Mouse (Mus musculus) MEL (cell line): ENCODE measurements around the gene Riox1. TPM values are rescaled to one million over a fixed set of nuclear protein-coding genes. Genes with fewer than 3 reads are reported as not detected.

Experiments used
- DNase-seq: peaks from one replicate; pipeline ENCODE4 v3.0.0; 2011; ENCODE audit warnings: low read depth, low spot score
- H3K27ac ChIP-seq: 2 replicates; pipeline ENCODE4 v1.5.1; 2012; ENCODE audit warnings: low read depth, mild to moderate bottlenecking, control low read depth, low read length, moderate library complexity; ENCODE audit not compliant: control insufficient read depth
- H3K27me3 ChIP-seq, 2 experiments: fragments of 150-350 bp in 1 of 2; sonication (generic) in 1 of 2; 2 replicates each; pipeline ENCODE4 v1.6.1; 2012; ENCODE audit warnings: low read length in 2 of 2, mild to moderate bottlenecking in 2 of 2, improper control_type of control experiment in 1 of 2, moderate library complexity in 1 of 2; ENCODE audit not compliant: insufficient read depth in 2 of 2, control insufficient read depth in 1 of 2
- H3K36me3 ChIP-seq, 2 experiments: 2 replicates each; pipeline ENCODE4 v1.6.1; 2012 to 2014; ENCODE audit warnings: low read length in 2 of 2, improper control_type of control experiment in 1 of 2, inconsistent platforms in 1 of 2, mild to moderate bottlenecking in 1 of 2; ENCODE audit not compliant: insufficient read depth in 2 of 2, control insufficient read depth in 1 of 2
- H3K4me1 ChIP-seq, 2 experiments: fragments of 150-350 bp in 1 of 2; sonication (generic) in 1 of 2; 2 replicates each; pipeline ENCODE4 v1.6.1; 2012; ENCODE audit warnings: low read length in 2 of 2, improper control_type of control experiment in 1 of 2, mild to moderate bottlenecking in 1 of 2; ENCODE audit not compliant: insufficient read depth in 2 of 2, control insufficient read depth in 1 of 2
- H3K4me3 ChIP-seq, 2 experiments: fragments of 150-350 bp in 1 of 2; sonication (generic) in 1 of 2; 2 replicates each; pipeline ENCODE4 v1.5.1; 2012; ENCODE audit warnings: low read depth in 2 of 2, low read length in 2 of 2, mild to moderate bottlenecking in 2 of 2, moderate library complexity in 2 of 2, control low read depth in 1 of 2, improper control_type of control experiment in 1 of 2; ENCODE audit not compliant: control insufficient read depth in 1 of 2, insufficient read depth in 1 of 2
- H3K79me2 ChIP-seq: 2 replicates; pipeline ENCODE4 v1.6.1; 2012; ENCODE audit warnings: mild to moderate bottlenecking, low read length, moderate library complexity; ENCODE audit not compliant: control insufficient read depth, poor library complexity, insufficient read depth
- H3K9ac ChIP-seq: 2 replicates; pipeline ENCODE4 v1.6.1; 2012; ENCODE audit warnings: low read depth, mild to moderate bottlenecking, control low read depth, low read length, moderate library complexity; ENCODE audit not compliant: control insufficient read depth, poor library complexity, severe bottlenecking
- H3K9me3 ChIP-seq: fragments of 150-350 bp; sonication (generic); replicated peaks from 2 replicates; pipeline ENCODE4 v1.6.1; 2012; ENCODE audit warnings: mild to moderate bottlenecking, low read length, improper control_type of control experiment, moderate library complexity; ENCODE audit not compliant: insufficient read depth
- BHLHE40 ChIP-seq: IDR thresholded peaks from 2 replicates; pipeline ENCODE4 v1.6.1; 2012; ENCODE audit warnings: low read depth, mild to moderate bottlenecking, inconsistent platforms, low read length, improper control_type of control experiment, borderline replicate concordance
- CHD1 ChIP-seq: IDR thresholded peaks from 2 replicates; pipeline ENCODE4 v1.6.1; 2012; ENCODE audit warnings: low read depth, mild to moderate bottlenecking, inconsistent platforms, low read length, improper control_type of control experiment
- CTCF ChIP-seq, 3 experiments: IDR thresholded peaks in 2 of 3; conservative IDR thresholded peaks in 1 of 3; 2 replicates each; pipeline ENCODE4 v1.5.1; 2011 to 2012; ENCODE audit warnings: low read length in 3 of 3, low read depth in 2 of 3, mild to moderate bottlenecking in 2 of 3, improper control_type of control experiment in 1 of 3, inconsistent platforms in 1 of 3, mixed read lengths in 1 of 3, moderate library complexity in 1 of 3; ENCODE audit not compliant: control insufficient read depth in 1 of 3, insufficient read depth in 1 of 3, poor library complexity in 1 of 3, severe bottlenecking in 1 of 3
- E2F4 ChIP-seq: IDR thresholded peaks from 2 replicates; pipeline ENCODE4 v1.6.1; 2011; ENCODE audit warnings: low read depth, low read length, improper control_type of control experiment, borderline replicate concordance
- ELF1 ChIP-seq: IDR thresholded peaks from 2 replicates; pipeline ENCODE4 v1.6.1; 2014; ENCODE audit warnings: low read depth, mild to moderate bottlenecking, inconsistent platforms, low read length, improper control_type of control experiment, moderate library complexity
- EP300 ChIP-seq, 2 experiments: IDR thresholded peaks; 2 replicates each; pipeline ENCODE4 v1.6.1; 2011; ENCODE audit warnings: improper control_type of control experiment in 2 of 2, low read length in 2 of 2, low read depth in 1 of 2, mild to moderate bottlenecking in 1 of 2
- ETS1 ChIP-seq: IDR thresholded peaks from 2 replicates; pipeline ENCODE4 v1.6.1; 2012; ENCODE audit warnings: low read depth, mild to moderate bottlenecking, inconsistent platforms, low read length, improper control_type of control experiment, moderate library complexity
- GABPA ChIP-seq: IDR thresholded peaks from 2 replicates; pipeline ENCODE4 v1.6.1; 2012; ENCODE audit warnings: low read depth, mild to moderate bottlenecking, inconsistent platforms, low read length, improper control_type of control experiment, moderate library complexity
- GATA1 ChIP-seq: IDR thresholded peaks from 2 replicates; pipeline ENCODE4 v1.6.1; 2011; ENCODE audit warnings: low read depth, low read length, improper control_type of control experiment
- HCFC1 ChIP-seq: IDR thresholded peaks from 2 replicates; pipeline ENCODE4 v1.6.1; 2012; ENCODE audit warnings: low read depth, mild to moderate bottlenecking, inconsistent platforms, low read length, improper control_type of control experiment, moderate library complexity
- JUND ChIP-seq: IDR thresholded peaks from 2 replicates; pipeline ENCODE4 v1.6.1; 2011; ENCODE audit warnings: low read depth, mild to moderate bottlenecking, improper control_type of control experiment, low read length
- KAT2A ChIP-seq: conservative IDR thresholded peaks from 2 replicates; pipeline ENCODE4 v1.6.1; 2012; ENCODE audit warnings: low read depth, low read length, improper control_type of control experiment, inconsistent platforms
- MAFK ChIP-seq: IDR thresholded peaks from 2 replicates; pipeline ENCODE4 v1.6.1; 2011; ENCODE audit warnings: low read depth, mild to moderate bottlenecking, low read length, improper control_type of control experiment, borderline replicate concordance
- MAX ChIP-seq: IDR thresholded peaks from 2 replicates; pipeline ENCODE4 v1.6.1; 2011; ENCODE audit warnings: low read length, improper control_type of control experiment
- MAZ ChIP-seq: IDR thresholded peaks from 2 replicates; pipeline ENCODE4 v1.6.1; 2012; ENCODE audit warnings: low read depth, mild to moderate bottlenecking, inconsistent platforms, low read length, improper control_type of control experiment
- MEF2A ChIP-seq: IDR thresholded peaks from 2 replicates; pipeline ENCODE4 v1.6.1; 2014; ENCODE audit warnings: low read depth, mild to moderate bottlenecking, inconsistent platforms, low read length, improper control_type of control experiment; ENCODE audit not compliant: poor library complexity, insufficient replicate concordance, severe bottlenecking; ENCODE audit errors: extremely low read depth
- MXI1 ChIP-seq: IDR thresholded peaks from 2 replicates; pipeline ENCODE4 v1.6.1; 2011; ENCODE audit warnings: mild to moderate bottlenecking, low read depth, low read length, improper control_type of control experiment
- MYB ChIP-seq: IDR thresholded peaks from 2 replicates; pipeline ENCODE4 v1.6.1; 2011; ENCODE audit warnings: mild to moderate bottlenecking, low read depth, low read length, improper control_type of control experiment
- MYC ChIP-seq: IDR thresholded peaks from 2 replicates; pipeline ENCODE4 v1.6.1; 2011; ENCODE audit warnings: low read depth, mild to moderate bottlenecking, low read length, improper control_type of control experiment, moderate library complexity
- NRF1 ChIP-seq: IDR thresholded peaks from 2 replicates; pipeline ENCODE4 v1.6.1; 2014; ENCODE audit warnings: low read depth, mild to moderate bottlenecking, inconsistent platforms, low read length, improper control_type of control experiment, moderate library complexity; ENCODE audit not compliant: poor library complexity, insufficient read depth, severe bottlenecking
- POLR2A ChIP-seq, 2 experiments: IDR thresholded peaks; 2 replicates each; pipeline ENCODE4 v1.6.1; 2011 to 2012; ENCODE audit warnings: low read length in 2 of 2, mild to moderate bottlenecking in 2 of 2, control low read depth in 1 of 2, improper control_type of control experiment in 1 of 2, low read depth in 1 of 2, moderate library complexity in 1 of 2; ENCODE audit not compliant: control insufficient read depth in 1 of 2, insufficient read depth in 1 of 2, poor library complexity in 1 of 2
- POLR2AphosphoS2 ChIP-seq: IDR thresholded peaks from 2 replicates; pipeline ENCODE4 v1.6.1; 2011; ENCODE audit warnings: low read length, improper control_type of control experiment
- POLR2AphosphoS5 ChIP-seq: IDR thresholded peaks from 2 replicates; pipeline ENCODE4 v1.6.1; 2012; ENCODE audit warnings: low read depth, borderline replicate concordance, mild to moderate bottlenecking, inconsistent platforms, low read length, moderate library complexity, mixed read lengths
- RAD21 ChIP-seq: IDR thresholded peaks from 2 replicates; pipeline ENCODE4 v1.6.1; 2011; ENCODE audit warnings: mild to moderate bottlenecking, low read depth, low read length, improper control_type of control experiment
- RCOR1 ChIP-seq: IDR thresholded peaks from 2 replicates; pipeline ENCODE4 v1.6.1; 2012; ENCODE audit warnings: low read depth, mild to moderate bottlenecking, inconsistent platforms, low read length, improper control_type of control experiment
- SIN3A ChIP-seq: IDR thresholded peaks from 2 replicates; pipeline ENCODE4 v1.6.1; 2012; ENCODE audit warnings: low read length, improper control_type of control experiment, inconsistent platforms
- SMC3 ChIP-seq: IDR thresholded peaks from 2 replicates; pipeline ENCODE4 v1.6.1; 2011; ENCODE audit warnings: low read depth, low read length, improper control_type of control experiment
- TAL1 ChIP-seq: IDR thresholded peaks from 2 replicates; pipeline ENCODE4 v1.6.1; 2012; ENCODE audit warnings: mild to moderate bottlenecking, inconsistent platforms, low read length, moderate library complexity, mixed read lengths
- TBP ChIP-seq: IDR thresholded peaks from 2 replicates; pipeline ENCODE4 v1.8.0; 2011; ENCODE audit warnings: low read depth, low read length, improper control_type of control experiment
- TCF12 ChIP-seq: IDR thresholded peaks from 2 replicates; pipeline ENCODE4 v1.6.1; 2014; ENCODE audit warnings: low read depth, mild to moderate bottlenecking, inconsistent platforms, low read length, improper control_type of control experiment, moderate library complexity
- UBTF ChIP-seq: IDR thresholded peaks from 2 replicates; pipeline ENCODE4 v1.6.1; 2012; ENCODE audit warnings: low read depth, mild to moderate bottlenecking, inconsistent platforms, low read length, improper control_type of control experiment, moderate library complexity, borderline replicate concordance; ENCODE audit not compliant: insufficient read depth
- USF1 ChIP-seq: IDR thresholded peaks from 2 replicates; pipeline ENCODE4 v1.6.1; 2014; ENCODE audit warnings: low read depth, mild to moderate bottlenecking, inconsistent platforms, low read length, improper control_type of control experiment, moderate library complexity
- USF2 ChIP-seq, 2 experiments: IDR thresholded peaks; 2 replicates each; pipeline ENCODE4 v1.6.1; 2011 to 2012; ENCODE audit warnings: improper control_type of control experiment in 2 of 2, low read length in 2 of 2, borderline replicate concordance in 1 of 2, inconsistent platforms in 1 of 2, low read depth in 1 of 2, mild to moderate bottlenecking in 1 of 2; ENCODE audit not compliant: insufficient read depth in 1 of 2
- ZC3H11A ChIP-seq: IDR thresholded peaks from 2 replicates; pipeline ENCODE4 v1.6.1; 2012; ENCODE audit warnings: low read depth, mild to moderate bottlenecking, inconsistent platforms, low read length, improper control_type of control experiment
- ZKSCAN1 ChIP-seq: IDR thresholded peaks from 2 replicates; pipeline ENCODE4 v1.6.1; 2012; ENCODE audit warnings: low read depth, mild to moderate bottlenecking, inconsistent platforms, low read length, improper control_type of control experiment, moderate library complexity
- ZMIZ1 ChIP-seq: IDR thresholded peaks from 2 replicates; pipeline ENCODE4 v1.6.1; 2012; ENCODE audit warnings: low read depth, mild to moderate bottlenecking, inconsistent platforms, low read length, improper control_type of control experiment, moderate library complexity
- ZNF384 ChIP-seq: IDR thresholded peaks from 2 replicates; pipeline ENCODE4 v1.6.1; 2012; ENCODE audit warnings: low read depth, mild to moderate bottlenecking, inconsistent platforms, low read length, improper control_type of control experiment
- polyA plus RNA-seq, 2 experiments: library from polyadenylated mRNA; stranded (reverse) in 1 of 2; unstranded in 1 of 2; fragments of >175 nt in 1 of 2; fragments of >200 nt in 1 of 2; gene quantifications; 2 replicates each; pipeline versions ENCODE4 v1.2.1 to v1.2.4; 2012; ENCODE audit warnings: low replicate concordance in 2 of 2, low read depth in 1 of 2; ENCODE audit not compliant: insufficient read length in 2 of 2, insufficient read depth in 1 of 2, missing spikeins in 1 of 2
- total RNA-seq: library from RNA; depleted of rRNA; stranded (reverse); fragments of 300-350 nt; gene quantifications from 2 replicates; pipeline ENCODE4 v1.2.3, GENCODE M21; 2012; rRNA removed

Gene Riox1
- total RNA-seq: 43.4 and 46.6 TPM in 2 replicates
- polyA plus RNA-seq: 10 to 100 TPM in 1 of 2 experiments, not detected in 1; 47.1 TPM

DNA sequence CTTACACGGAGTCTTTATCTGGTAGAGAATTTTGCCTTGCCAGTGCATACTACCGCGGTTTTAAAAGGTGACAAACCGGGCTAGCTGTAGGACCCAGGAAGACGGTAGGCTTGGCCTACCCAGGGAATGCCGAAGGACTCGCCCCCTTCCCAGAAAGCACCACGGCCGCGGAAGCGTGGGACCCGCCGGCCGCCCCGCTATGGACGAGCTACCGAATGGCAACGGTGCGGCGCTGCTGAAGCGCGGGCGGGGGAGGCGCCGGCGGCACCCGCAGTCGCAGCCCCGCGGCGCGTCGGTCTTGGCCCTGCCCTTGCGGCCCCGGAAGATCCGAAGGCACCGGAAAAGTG lies at the start of gene Riox1:
Riox1 (plus strand) TSS at position 116 of the 347 bp plus-strand sequence.
- no peaks in the 10 kb centered on the region for H3K27me3 ChIP-seq
- peaks cover 2 to 26% of the 10 kb centered on the region in 2 experiments; a peak in 3 of 4 replicates for H3K4me1 ChIP-seq
- H3K79me2 ChIP-seq: peaks cover 43% of the 10 kb centered on the region
- H3K9me3 ChIP-seq: no peaks in the 10 kb centered on the region
- peak within 1 kb of the TSS; percentile 86 for H3K9ac ChIP-seq
- H3K4me3 ChIP-seq: peak within 1 kb of the TSS; percentile 70 to 74
- peaks cover 0 to 32% of the 10 kb centered on the region in 2 experiments; a peak in 2 of 4 replicates for H3K36me3 ChIP-seq
- DNase-seq: peak; percentile 90
- peak within 1 kb of the TSS; percentile 82 for H3K27ac ChIP-seq
- TF ChIP-seq JUND (no peak), MYC (no peak), MAZ (no peak; the same call in 1 of the 2 replicates), SMC3 (no peak), GABPA (no peak), POLR2AphosphoS2 (peak; percentile 74), ZC3H11A (no peak), NRF1 (no peak), ETS1 (no peak), HCFC1 (peak; percentile 89), KAT2A (peak; percentile 52; the same call in 1 of the 2 replicates), USF2 (IDR thresholded peaks at IDR 0.05; ENCODE audit: borderline replicate concordance in 1 of 2, insufficient read depth in 1 of 2, low read depth in 1 of 2, low read length in 2 of 2) (no peak), ZMIZ1 (no peak), TCF12 (peak; percentile 62; the same call in 1 of the 2 replicates), E2F4 (no peak), ELF1 (peak; percentile 83), MYB (no peak), MEF2A (no peak), BHLHE40 (no peak; the same call in 1 of the 2 replicates), RAD21 (no peak), MXI1 (peak; percentile 79), TBP (peak; percentile 78), TAL1 (no peak), POLR2A (IDR thresholded peaks at IDR 0.05; ENCODE audit: control insufficient read depth in 1 of 2, insufficient read depth in 1 of 2, low read depth in 1 of 2, low read length in 2 of 2, poor library complexity in 1 of 2) (peak; percentile 86 to 96), USF1 (no peak), MAFK (no peak), RCOR1 (no peak; the same call in none of the 2 replicates), MAX (no peak; the same call in 1 of the 2 replicates), UBTF (no peak), CHD1 (no peak), GATA1 (no peak; the same call in 1 of the 2 replicates), ZNF384 (no peak), CTCF (IDR thresholded peaks at IDR 0.05 in 2 of 3, conservative IDR thresholded peaks at IDR 0.05 in 1 of 3; ENCODE audit: control insufficient read depth in 1 of 3, insufficient read depth in 1 of 3, low read depth in 2 of 3, low read length in 3 of 3, poor library complexity in 1 of 3, severe bottlenecking in 1 of 3) (no peak), POLR2AphosphoS5 (no peak), ZKSCAN1 (no peak), EP300 (IDR thresholded peaks at IDR 0.05; ENCODE audit: low read depth in 1 of 2, low read length in 2 of 2) (peak in 1 of 2 experiments; percentile 17; a peak in 1 of 4 replicates), SIN3A (peak; percentile 97)
